Mouse (Mus musculus) stomach, embryonic 16.5 days (tissue): ENCODE results near the gene H2-Q6. TPM values are rescaled to one million over a fixed set of nuclear protein-coding genes. Genes with fewer than 3 reads are reported as not detected.
"Not testable (repeated sequence)": the region's sequence is repeated elsewhere in the genome, so short reads cannot be mapped to it uniquely, and the experiment has no call there.

Source experiments
- ATAC-seq: fragments of 200-750 bp; cut with Nextera tagmentation; 2 replicates; pipeline ENCODE4 v1.8.0; 2017; ENCODE audit warnings: moderate number of reproducible peaks, moderate TSS enrichment; ENCODE audit not compliant: insufficient read depth, low FRiP score
- H3K27ac ChIP-seq: fragments of 300-500 bp; sonication (generic); 2 replicates; pipeline ENCODE4 v1.5.1; 2014; ENCODE audit warnings: low read length
- H3K27me3 ChIP-seq: fragments of 300-500 bp; sonication (generic); 2 replicates; pipeline ENCODE4 v1.6.1; 2014; ENCODE audit warnings: low read length, control low read depth, mixed read lengths; ENCODE audit not compliant: control insufficient read depth, insufficient read depth
- H3K36me3 ChIP-seq: fragments of 300-500 bp; sonication (generic); 2 replicates; pipeline ENCODE4 v1.6.1; 2014; ENCODE audit warnings: low read length; ENCODE audit not compliant: control insufficient read depth, insufficient read depth
- H3K4me1 ChIP-seq: fragments of 300-500 bp; sonication (generic); 2 replicates; pipeline ENCODE4 v1.6.1; 2014; ENCODE audit warnings: low read length, control low read depth, mixed read lengths; ENCODE audit not compliant: control insufficient read depth, insufficient read depth
- H3K4me2 ChIP-seq: fragments of 300-500 bp; sonication (generic); 2 replicates; pipeline ENCODE4 v1.6.1; 2014; ENCODE audit warnings: low read depth, low read length, mixed read lengths
- H3K4me3 ChIP-seq: fragments of 300-500 bp; sonication (generic); replicated peaks from 2 replicates; pipeline ENCODE4 v1.5.1; 2014; ENCODE audit warnings: mild to moderate bottlenecking, low read length
- H3K9ac ChIP-seq: fragments of 300-500 bp; sonication (generic); 2 replicates; pipeline ENCODE4 v1.6.1; 2014; ENCODE audit warnings: low read length
- H3K9me3 ChIP-seq: fragments of 300-500 bp; sonication (generic); replicated peaks from 2 replicates; pipeline ENCODE4 v1.6.1; 2016; ENCODE audit warnings: low read length, control low read depth; ENCODE audit not compliant: control insufficient read depth
- WGBS: fragments of 180-500 bp; shearing (Covaris S2); extraction: QIAGEN DNeasy Blood & Tissue Kit; methylation state at CpG from one replicate; pipeline ENCODE4 v1.1.7; 2014; 5-methylcytosine and 5-hydroxymethylcytosine counted together
- polyA plus RNA-seq: library from polyadenylated mRNA; unstranded; fragments of >200 nt; fragmentation: Nextera tagmentation; extraction: Ambion mirVana; gene quantifications from 2 replicates; pipeline ENCODE4 v1.2.1, GENCODE M21; 2015

H2-Q6 gene
- polyA plus RNA-seq, result 0.86 and 1.1 TPM in 2 replicates

- Histone ChIP-seq H3K4me2 (peak within 1 kb of the TSS; percentile 61), H3K9ac (peak within 1 kb of the TSS; percentile 50; the same call in 1 of the 2 replicates), H3K4me3 (peak within 1 kb of the TSS; percentile 37)
- not testable (repeated sequence) for H3K9me3 ChIP-seq, H3K36me3 ChIP-seq, H3K27ac ChIP-seq, H3K27me3 ChIP-seq, H3K4me1 ChIP-seq
- peak; percentile 71; the same call in 1 of the 2 replicates for ATAC-seq
- WGBS, result 2% methylated on average over 54 of the region's 66 CpGs
Observed at GRCm38 (mm10) chr17:35424624-35425416, at the start of gene H2-Q6. H2-Q6 (plus strand) TSS chr17:35424850.

- H3K27ac ChIP-seq, result no peak within 1 kb of the TSS
- under 1% methylated on average over 16 of the region's 16 CpGs for WGBS
- H3K9ac ChIP-seq, result peak within 1 kb of the TSS; percentile 76
- peak within 1 kb of the TSS; percentile 96 for H3K4me2 ChIP-seq
- H3K36me3 ChIP-seq, result no peaks in the 10 kb centered on the region
- H3K4me1 ChIP-seq, result no peaks in the 10 kb centered on the region
- peak; percentile 95 for ATAC-seq
- H3K9me3 ChIP-seq, result no peaks in the 10 kb centered on the region
- H3K4me3 ChIP-seq, result peak within 1 kb of the TSS; percentile 64
- no peaks in the 10 kb centered on the region; the same call in 1 of the 2 replicates for H3K27me3 ChIP-seq
Observed at GRCm38 (mm10) chr17:35379369-35379728, 45.3 kb upstream of the H2-Q6 start, which contains the start of gene H2-Q4. H2-Q4 (plus strand) TSS chr17:35379617.

GRCm38 (mm10) chr17:35379729-35380451, 44.8 kb upstream of the H2-Q6 start:
- Histone ChIP-seq H3K4me3 (peak overlapping the region; percentile 64), H3K27ac (no peak overlapping the region), H3K27me3 (no peaks in the 10 kb centered on the region; the same call in 1 of the 2 replicates), H3K4me2 (peak overlapping the region; percentile 96), H3K9me3 (no peaks in the 10 kb centered on the region), H3K4me1 (no peaks in the 10 kb centered on the region), H3K9ac (peak overlapping the region; percentile 76), H3K36me3 (no peaks in the 10 kb centered on the region)
- peak; percentile 70 for ATAC-seq
- WGBS, result under 1% methylated on average over 70 of the region's 70 CpGs

GRCm38 (mm10) chr17:35389796-35390195, 34.9 kb upstream of the H2-Q6 start:
- H3K27ac ChIP-seq, H3K27me3 ChIP-seq, H3K4me1 ChIP-seq, H3K36me3 ChIP-seq, ATAC-seq, H3K4me2 ChIP-seq, H3K4me3 ChIP-seq, H3K9me3 ChIP-seq, H3K9ac ChIP-seq: not testable (repeated sequence)
- WGBS, result 7% methylated on average over 7 of the region's 7 CpGs

GRCm38 (mm10) chr17:35392671-35393070, 32.0 kb upstream of the H2-Q6 start:
- not testable (repeated sequence) for H3K4me2 ChIP-seq, ATAC-seq, H3K9me3 ChIP-seq, H3K4me1 ChIP-seq, H3K27ac ChIP-seq, H3K27me3 ChIP-seq, H3K9ac ChIP-seq, H3K4me3 ChIP-seq, H3K36me3 ChIP-seq
- 70% methylated on average over 2 of the region's 2 CpGs for WGBS

- WGBS, result 2% methylated on average over 51 of the region's 75 CpGs
Observed at GRCm38 (mm10) chr17:35393864-35394800, 30.5 kb upstream of the H2-Q6 start.

GRCm38 (mm10) chr17:35396956-35397355, 27.7 kb upstream of the H2-Q6 start:
- H3K4me1 ChIP-seq, result not testable (repeated sequence)

More at GRCm38 (mm10) chr17:35393864-35394800, 30.5 kb upstream of the H2-Q6 start:
- H3K9me3 ChIP-seq, H3K27me3 ChIP-seq, H3K4me1 ChIP-seq, H3K9ac ChIP-seq, H3K36me3 ChIP-seq, H3K27ac ChIP-seq: not testable (repeated sequence)
- Histone ChIP-seq H3K4me3 (peak overlapping the region; percentile 25; the same call in 1 of the 2 replicates), H3K4me2 (peak overlapping the region; percentile 42)
- ATAC-seq, result peak; percentile 77

GRCm38 (mm10) chr17:35413057-35413456, 11.6 kb upstream of the H2-Q6 start:
- H3K36me3 ChIP-seq, ATAC-seq, H3K27ac ChIP-seq, H3K9ac ChIP-seq, H3K27me3 ChIP-seq, H3K9me3 ChIP-seq, H3K4me3 ChIP-seq, H3K4me1 ChIP-seq, H3K4me2 ChIP-seq: not testable (repeated sequence)
- WGBS, result no CpG with 5 or more reads among the region's 1 CpGs

More at GRCm38 (mm10) chr17:35396956-35397355, 27.7 kb upstream of the H2-Q6 start:
- WGBS, result 84% methylated on average over 2 of the region's 2 CpGs
- not testable (repeated sequence) for H3K4me3 ChIP-seq, H3K9ac ChIP-seq, ATAC-seq, H3K4me2 ChIP-seq, H3K27ac ChIP-seq, H3K36me3 ChIP-seq, H3K9me3 ChIP-seq, H3K27me3 ChIP-seq
